Mouse (Mus musculus) thymus, postnatal 25 days (tissue): ENCODE data around the gene Olfr642.

Experiments used
- DNase-seq: peaks from one replicate; pipeline ENCODE4 v3.0.0; 2022

The Olfr642 gene

GRCm38 (mm10) chr7:104052566-104052965 is at the start of gene Olfr642:
Gene Olfr642, minus strand, starts transcription at chr7:104052666.
- DNase-seq, result no peak

- DNase-seq, result no peak
Observed at GRCm38 (mm10) chr7:104085365-104085764, 32.9 kb upstream of the Olfr642 start, which contains the start of gene Olfr645. Gene Olfr645, minus strand, starts transcription at chr7:104085465.

- DNase-seq, result no peak
Observed at GRCm38 (mm10) chr7:104071769-104072168, 19.3 kb upstream of the Olfr642 start, which contains the start of gene Olfr644. Gene Olfr644, minus strand, starts transcription at chr7:104071869.

GRCm38 (mm10) chr7:104061345-104061744 is 8.9 kb upstream of the Olfr642 start, which contains the start of gene 4930516K23Rik:
Gene 4930516K23Rik, minus strand, starts transcription at chr7:104061445.
- DNase-seq, result no peak

DNA sequence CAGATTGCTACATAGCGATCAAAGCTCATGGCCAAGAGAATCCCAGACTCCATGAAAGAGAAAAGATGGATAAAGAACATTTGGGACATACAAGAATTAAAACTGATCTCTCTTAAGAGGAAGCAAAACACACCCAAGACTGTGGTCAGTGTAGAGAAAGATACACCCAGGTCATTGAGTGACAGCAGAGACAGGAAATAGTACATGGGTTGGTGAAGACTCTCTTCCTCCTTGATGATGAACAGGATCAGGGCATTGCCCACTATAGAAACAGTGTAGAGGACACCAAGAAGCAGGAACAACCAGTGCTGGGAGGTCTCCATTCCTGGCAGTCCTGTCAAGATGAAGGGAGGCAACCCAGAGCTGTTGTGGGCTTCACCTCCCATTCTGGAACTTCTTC is 6.7 kb upstream of the Olfr642 start:
- no peak for DNase-seq

DNA sequence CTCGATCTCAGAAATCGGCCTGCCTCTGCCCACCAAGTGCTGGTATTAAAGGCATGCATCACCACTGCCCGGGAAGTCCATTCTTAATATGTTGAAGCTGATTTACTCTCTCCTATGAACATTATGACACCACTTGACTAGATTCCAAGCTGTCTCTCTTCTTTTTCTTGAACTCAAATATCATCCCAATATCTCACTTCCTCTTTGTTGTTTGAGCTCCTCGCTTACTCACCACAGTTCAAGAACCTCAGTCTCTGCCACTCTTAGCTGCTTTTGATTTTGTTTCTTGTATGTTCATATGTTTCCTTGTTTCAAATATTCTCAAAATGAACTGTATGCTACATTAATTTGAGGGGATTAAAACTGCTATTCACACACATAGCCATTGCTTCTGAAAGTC is 1.7 kb downstream of the Olfr642 start:
- DNase-seq, result no peak

- DNase-seq, result no peak
Observed at GRCm38 (mm10) chr7:104035145-104035544, 17.3 kb downstream of the Olfr642 start, which contains the start of gene Olfr641. Gene Olfr641, plus strand, starts transcription at chr7:104035445.

GRCm38 (mm10) chr7:104026978-104027377 is 25.5 kb downstream of the Olfr642 start:
- DNase-seq, result no peak

- no peak for DNase-seq
Observed at GRCm38 (mm10) chr7:104025473-104025872, 27.0 kb downstream of the Olfr642 start, which contains the start of gene Olfr640. Gene Olfr640, minus strand, starts transcription at chr7:104025573.

DNA sequence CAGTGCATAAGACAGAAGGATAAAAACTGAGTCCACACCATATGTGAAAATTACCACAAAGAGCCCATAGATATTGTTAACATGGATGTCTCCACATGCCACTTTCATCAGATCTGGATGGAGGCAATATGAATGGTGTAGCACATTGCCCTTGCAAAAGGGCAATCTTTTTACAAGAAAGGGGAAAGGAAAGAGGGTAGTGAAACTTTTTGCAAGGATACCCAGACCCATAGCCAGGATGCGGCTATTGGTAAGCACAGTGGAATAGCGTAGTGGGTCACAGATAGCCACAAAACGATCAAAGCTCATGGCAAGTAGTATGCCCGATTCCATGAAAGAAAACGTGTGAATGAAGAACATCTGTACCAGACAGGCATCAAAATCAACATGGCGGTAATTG is 30.8 kb downstream of the Olfr642 start:
- DNase-seq, result no peak

DNA sequence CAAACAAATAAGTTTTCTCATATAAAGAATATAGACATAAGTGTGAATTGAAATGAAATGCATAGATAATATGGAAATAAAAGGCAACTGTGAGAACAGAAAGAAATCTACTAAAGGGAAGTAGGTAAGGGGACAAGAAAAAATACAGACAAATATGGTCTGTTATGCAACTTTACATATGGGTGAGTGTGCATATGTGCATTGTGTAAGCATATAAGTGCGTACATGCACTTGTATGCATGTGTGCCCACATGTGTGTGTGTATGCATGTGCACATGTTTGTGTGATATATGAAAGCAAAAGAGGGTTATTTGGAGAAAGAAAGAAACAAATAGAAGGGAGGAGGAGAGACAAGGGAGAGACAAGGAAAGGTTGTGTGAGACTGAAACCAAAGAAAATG is 33.5 kb downstream of the Olfr642 start:
- no peak for DNase-seq

DNA sequence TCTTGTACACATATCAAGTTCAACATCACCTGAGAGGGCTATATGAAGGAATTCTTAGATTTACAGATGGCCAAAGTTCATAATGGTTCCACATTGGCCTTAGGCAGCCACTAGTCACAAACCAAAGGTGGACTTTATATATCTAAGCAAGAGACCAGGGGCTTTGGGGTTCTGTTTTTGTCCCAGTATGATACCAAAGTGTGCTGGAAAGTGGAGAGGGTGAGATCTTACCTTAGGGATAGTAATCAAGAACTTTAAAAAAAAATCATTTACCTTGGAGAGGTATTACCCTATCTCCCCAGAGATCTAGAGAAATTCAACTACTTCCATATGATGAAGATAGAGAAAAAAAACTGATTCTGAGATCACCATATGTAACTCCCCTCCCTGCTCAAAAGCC is 35.3 kb downstream of the Olfr642 start, which contains the start of gene Olfr639:
Olfr639 (minus strand) TSS at position 101 of the 400 bp plus-strand sequence.
- DNase-seq, result no peak

DNA sequence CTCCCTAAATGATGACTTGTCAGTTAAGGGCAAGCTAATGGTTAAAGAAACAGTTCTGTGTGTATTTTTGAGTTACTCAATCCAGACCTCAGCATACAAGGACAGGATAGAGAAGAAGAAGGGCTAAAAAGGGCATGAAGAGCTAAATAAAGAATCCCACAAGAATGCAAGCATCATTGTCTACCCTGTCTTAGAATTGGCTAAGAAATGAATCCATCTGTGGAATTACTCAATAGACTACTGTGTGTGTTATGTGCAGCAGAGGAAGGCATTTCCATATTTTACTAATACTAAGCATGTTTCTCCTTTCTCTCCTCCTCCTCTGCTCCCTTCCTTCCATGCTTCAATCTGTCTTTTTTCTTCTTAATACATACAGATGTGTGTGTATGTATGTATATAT is 53.3 kb downstream of the Olfr642 start:
- DNase-seq, result no peak

- no peak for DNase-seq
Observed at GRCm38 (mm10) chr7:103998446-103998845, 54.0 kb downstream of the Olfr642 start, which contains the start of gene Olfr638. Gene Olfr638, plus strand, starts transcription at chr7:103998746.
